Mouse (Mus musculus): Measurements from ENCODE around the gene Crygf. TPM values are rescaled to one million over a fixed set of nuclear protein-coding genes. Genes with fewer than 3 reads are reported as not detected.
"Not testable (repeated sequence)": the region's sequence is repeated elsewhere in the genome, so short reads cannot be mapped to it uniquely, and the experiment has no call there.

The Crygf gene
- polyA plus RNA-seq (2014; fragmentation: Nextera tagmentation; extraction: Ambion mirVana): 0.52 TPM in 1 of 2 replicates, not detected in the other

- Histone ChIP-seq H3K4me1 (replicated peaks; ENCODE audit: control insufficient read depth, insufficient read depth, low read length) (no peaks in the 10 kb centered on the region), H3K27me3 (replicated peaks; ENCODE audit: control insufficient read depth, insufficient read depth, low read length) (no peaks in the 10 kb centered on the region), H3K27ac (ENCODE audit: low read depth, low read length) (no peak within 1 kb of the TSS), H3K36me3 (ENCODE audit: control insufficient read depth, insufficient read depth, low read length) (no peaks in the 10 kb centered on the region), H3K4me2 (no peak within 1 kb of the TSS), H3K9ac (ENCODE audit: low read depth, low read length) (no peak within 1 kb of the TSS), H3K9me3 (ENCODE audit: control insufficient read depth, low read length) (no peaks in the 10 kb centered on the region), H3K4me3 (ENCODE audit: low read depth, low read length) (no peak within 1 kb of the TSS)
- ATAC-seq (replicated peaks; ENCODE audit: low FRiP score) (no peak), DNase-seq (ENCODE audit: low spot score) (no peak)
- 76% methylated on average over 4 of the region's 4 CpGs for whole genome bisulfite sequencing
These were observed at the start of gene Crygf for GRCm38 (mm10) chr1:65926294-65926693. Gene Crygf (plus strand): TSS chr1:65926520.

GRCm38 (mm10) chr1:65925361-65926210, 734 bp upstream of the Crygf start:
- H3K4me1 ChIP-seq (replicated peaks; ENCODE audit: control insufficient read depth, insufficient read depth, low read length): no peaks in the 10 kb centered on the region
- no peak for DNase-seq (ENCODE audit: low spot score)
- H3K36me3 ChIP-seq (ENCODE audit: control insufficient read depth, insufficient read depth, low read length): no peaks in the 10 kb centered on the region
- ATAC-seq (replicated peaks; ENCODE audit: low FRiP score): no peak
- H3K9me3 ChIP-seq (ENCODE audit: control insufficient read depth, low read length): no peaks in the 10 kb centered on the region
- 51% methylated on average over 6 of the region's 6 CpGs for WGBS
- H3K27ac ChIP-seq (ENCODE audit: low read depth, low read length): no peak overlapping the region
- no peak overlapping the region for H3K4me2 ChIP-seq
- H3K9ac ChIP-seq (ENCODE audit: low read depth, low read length): no peak overlapping the region
- no peaks in the 10 kb centered on the region for H3K27me3 ChIP-seq (replicated peaks; ENCODE audit: control insufficient read depth, insufficient read depth, low read length)
- no peak overlapping the region for H3K4me3 ChIP-seq (ENCODE audit: low read depth, low read length)

- H3K9me3 ChIP-seq (ENCODE audit: control insufficient read depth, low read length); DNase-seq (ENCODE audit: low spot score); H3K4me1 ChIP-seq (replicated peaks; ENCODE audit: control insufficient read depth, insufficient read depth, low read length); H3K4me3 ChIP-seq (ENCODE audit: low read depth, low read length); H3K27me3 ChIP-seq (replicated peaks; ENCODE audit: control insufficient read depth, insufficient read depth, low read length); H3K36me3 ChIP-seq (ENCODE audit: control insufficient read depth, insufficient read depth, low read length); H3K9ac ChIP-seq (ENCODE audit: low read depth, low read length); H3K27ac ChIP-seq (ENCODE audit: low read depth, low read length); H3K4me2 ChIP-seq; ATAC-seq (replicated peaks; ENCODE audit: low FRiP score): not testable (repeated sequence)
- 73% methylated on average over 11 of the region's 11 CpGs for WGBS
These were observed 376 bp downstream of the Crygf start for GRCm38 (mm10) chr1:65926696-65927095.

GRCm38 (mm10) chr1:65930055-65930454, 3.7 kb downstream of the Crygf start:
- Histone ChIP-seq H3K4me3 (ENCODE audit: low read depth, low read length) (no peak overlapping the region), H3K4me1 (replicated peaks; ENCODE audit: control insufficient read depth, insufficient read depth, low read length) (no peaks in the 10 kb centered on the region), H3K27ac (ENCODE audit: low read depth, low read length) (no peak overlapping the region), H3K36me3 (ENCODE audit: control insufficient read depth, insufficient read depth, low read length) (no peaks in the 10 kb centered on the region), H3K27me3 (replicated peaks; ENCODE audit: control insufficient read depth, insufficient read depth, low read length) (no peaks in the 10 kb centered on the region), H3K9ac (ENCODE audit: low read depth, low read length) (no peak overlapping the region), H3K4me2 (no peak overlapping the region), H3K9me3 (ENCODE audit: control insufficient read depth, low read length) (no peaks in the 10 kb centered on the region)
- 82% methylated on average over 2 of the region's 2 CpGs for WGBS
- DNase-seq (ENCODE audit: low spot score) (no peak), ATAC-seq (replicated peaks; ENCODE audit: low FRiP score) (no peak)

GRCm38 (mm10) chr1:65932091-65932812, 5.9 kb downstream of the Crygf start:
- 76% methylated on average over 4 of the region's 4 CpGs for WGBS
- H3K36me3 ChIP-seq (ENCODE audit: control insufficient read depth, insufficient read depth, low read length): no peaks in the 10 kb centered on the region
- H3K27ac ChIP-seq (ENCODE audit: low read depth, low read length): no peak overlapping the region
- H3K9me3 ChIP-seq (ENCODE audit: control insufficient read depth, low read length): no peaks in the 10 kb centered on the region
- no peaks in the 10 kb centered on the region for H3K4me1 ChIP-seq (replicated peaks; ENCODE audit: control insufficient read depth, insufficient read depth, low read length)
- ATAC-seq (replicated peaks; ENCODE audit: low FRiP score) (no peak), DNase-seq (ENCODE audit: low spot score) (no peak)
- no peaks in the 10 kb centered on the region for H3K27me3 ChIP-seq (replicated peaks; ENCODE audit: control insufficient read depth, insufficient read depth, low read length)
- H3K4me3 ChIP-seq (ENCODE audit: low read depth, low read length): no peak overlapping the region
- H3K4me2 ChIP-seq: no peak overlapping the region
- H3K9ac ChIP-seq (ENCODE audit: low read depth, low read length): no peak overlapping the region

Other genes starting within 250 kb of the Crygf start
- 4.1 and 5.5 TPM in 2 replicates for gene Map2, start 248.8 kb downstream of the Crygf start, polyA plus RNA-seq (2014; fragmentation: Nextera tagmentation; extraction: Ambion mirVana)

Measured in liver, embryonic 11.5 days (tissue).